Mouse (Mus musculus) E14TG2a.4 (cell line): ENCODE measurements around the gene Eri2.
"Not testable (repeated sequence)": the region's sequence is repeated elsewhere in the genome, so short reads cannot be mapped to it uniquely, and the experiment has no call there.

ENCODE experiments used
- H3K27me3 ChIP-seq: 2 replicates; pipeline ENCODE4 v1.6.1; 2014; ENCODE audit warnings: low read length, control low read depth; ENCODE audit not compliant: insufficient read depth
- H3K36me3 ChIP-seq: 2 replicates; pipeline ENCODE4 v1.6.1; 2014; ENCODE audit warnings: low read length, control low read depth; ENCODE audit not compliant: insufficient read depth
- H3K4me1 ChIP-seq: replicated peaks from 2 replicates; pipeline ENCODE4 v1.6.1; 2014; ENCODE audit warnings: low read depth, low read length, control low read depth
- H3K4me3 ChIP-seq: replicated peaks from 2 replicates; pipeline ENCODE4 v1.5.1; 2014; ENCODE audit warnings: mild to moderate bottlenecking, low read length
- H3K9me3 ChIP-seq: 2 replicates; pipeline ENCODE4 v1.6.1; 2014; ENCODE audit warnings: low read length, control low read depth
- CTCF ChIP-seq: conservative IDR thresholded peaks from 2 replicates; pipeline ENCODE4 v1.5.1; 2014; ENCODE audit warnings: low read length
- NANOG ChIP-seq: IDR thresholded peaks from 2 replicates; pipeline ENCODE4 v1.6.1; 2014; ENCODE audit warnings: borderline replicate concordance, low read length, mixed read lengths
- POU5F1 ChIP-seq: IDR thresholded peaks from 2 replicates; pipeline ENCODE4 v1.6.1; 2014; ENCODE audit warnings: low read length, borderline replicate concordance

The Eri2 gene

GRCm38 (mm10) chr7:119760527-119760951 is 33.3 kb downstream of the Eri2 start, which contains the start of gene Acsm3:
TSS of gene Acsm3 (plus strand) at chr7:119760923.
- Histone ChIP-seq H3K4me3 (peak within 1 kb of the TSS; percentile 54; the same call in 1 of the 2 replicates), H3K27me3 (peaks cover 7% of the 10 kb centered on the region; the same call in 1 of the 2 replicates), H3K4me1 (no peaks in the 10 kb centered on the region), H3K36me3 (no peaks in the 10 kb centered on the region), H3K9me3 (peaks cover 4% of the 10 kb centered on the region; the same call in 1 of the 2 replicates)
- TF ChIP-seq CTCF, result no peak
- no peak for TF ChIP-seq POU5F1
- no peak for TF ChIP-seq NANOG

- TF ChIP-seq CTCF (no peak), NANOG (no peak), POU5F1 (no peak)
Measured at GRCm38 (mm10) chr7:119753696-119754095, 40.2 kb downstream of the Eri2 start.

GRCm38 (mm10) chr7:119749942-119750341 is 43.9 kb downstream of the Eri2 start:
- H3K9me3 ChIP-seq, result no peaks in the 10 kb centered on the region
- no peaks in the 10 kb centered on the region for H3K4me1 ChIP-seq
- H3K36me3 ChIP-seq, result no peaks in the 10 kb centered on the region
- H3K4me3 ChIP-seq, result no peak overlapping the region
- no peak for TF ChIP-seq NANOG
- TF ChIP-seq CTCF, result no peak
- no peak for TF ChIP-seq POU5F1
- H3K27me3 ChIP-seq, result no peaks in the 10 kb centered on the region; the same call in 1 of the 2 replicates

More at GRCm38 (mm10) chr7:119753696-119754095, 40.2 kb downstream of the Eri2 start:
- Histone ChIP-seq H3K4me1 (no peaks in the 10 kb centered on the region), H3K4me3 (no peak overlapping the region), H3K9me3 (no peaks in the 10 kb centered on the region), H3K27me3 (peaks cover 4% of the 10 kb centered on the region; the same call in 1 of the 2 replicates), H3K36me3 (no peaks in the 10 kb centered on the region)

GRCm38 (mm10) chr7:119748761-119749160 is 45.1 kb downstream of the Eri2 start:
- Histone ChIP-seq H3K27me3 (peaks cover 3% of the 10 kb centered on the region), H3K4me3 (no peak overlapping the region), H3K9me3 (no peaks in the 10 kb centered on the region), H3K4me1 (peaks cover 4% of the 10 kb centered on the region), H3K36me3 (no peaks in the 10 kb centered on the region)
- TF ChIP-seq NANOG, result no peak

- TF ChIP-seq CTCF, result no peak
- TF ChIP-seq POU5F1, result no peak
- no peaks in the 10 kb centered on the region for H3K36me3 ChIP-seq
- no peak overlapping the region for H3K4me3 ChIP-seq
- H3K27me3 ChIP-seq, result peaks cover 14% of the 10 kb centered on the region
- no peaks in the 10 kb centered on the region for H3K9me3 ChIP-seq
- peaks cover 4% of the 10 kb centered on the region for H3K4me1 ChIP-seq
Measured at GRCm38 (mm10) chr7:119745869-119746268, 48.0 kb downstream of the Eri2 start.

- Histone ChIP-seq H3K4me1 (peaks cover 4% of the 10 kb centered on the region), H3K27me3 (peaks cover 14% of the 10 kb centered on the region), H3K4me3 (peak overlapping the region; percentile 46), H3K36me3 (no peaks in the 10 kb centered on the region), H3K9me3 (no peaks in the 10 kb centered on the region)
- no peak for TF ChIP-seq POU5F1
- no peak for TF ChIP-seq CTCF
- no peak for TF ChIP-seq NANOG
Measured at GRCm38 (mm10) chr7:119744321-119744720, 49.5 kb downstream of the Eri2 start.

GRCm38 (mm10) chr7:119739798-119740468 is 53.9 kb downstream of the Eri2 start:
- H3K27me3 ChIP-seq, result peaks cover 14% of the 10 kb centered on the region

GRCm38 (mm10) chr7:119738877-119739276 is 55.0 kb downstream of the Eri2 start:
- H3K27me3 ChIP-seq, result peaks cover 12% of the 10 kb centered on the region
- peaks cover 1% of the 10 kb centered on the region for H3K4me1 ChIP-seq
- TF ChIP-seq NANOG, result no peak
- no peak for TF ChIP-seq POU5F1
- no peak for TF ChIP-seq CTCF
- peaks cover 5% of the 10 kb centered on the region; the same call in 1 of the 2 replicates for H3K9me3 ChIP-seq
- H3K4me3 ChIP-seq, result no peak overlapping the region
- no peaks in the 10 kb centered on the region for H3K36me3 ChIP-seq

More at GRCm38 (mm10) chr7:119739798-119740468, 53.9 kb downstream of the Eri2 start:
- H3K4me3 ChIP-seq, H3K9me3 ChIP-seq, H3K4me1 ChIP-seq, H3K36me3 ChIP-seq: not testable (repeated sequence)

GRCm38 (mm10) chr7:119731262-119731661 is 62.6 kb downstream of the Eri2 start:
- not testable (repeated sequence) for H3K4me3 ChIP-seq, H3K4me1 ChIP-seq, H3K36me3 ChIP-seq, H3K27me3 ChIP-seq
- peaks cover 25% of the 10 kb centered on the region for H3K9me3 ChIP-seq
- TF ChIP-seq CTCF, result peak; percentile 35
